Mouse (Mus musculus) midbrain, embryonic 14.5 days (tissue): ENCODE data around the gene Hinfp. TPM values are rescaled to one million over a fixed set of nuclear protein-coding genes. Genes with fewer than 3 reads are reported as not detected.

Experiments used
- ATAC-seq: fragments of 200-750 bp; cut with Nextera tagmentation; 2 replicates; pipeline ENCODE4 v1.8.0; 2017; ENCODE audit warnings: moderate number of reproducible peaks, moderate library complexity; ENCODE audit not compliant: low FRiP score, low TSS enrichment
- DNase-seq: peaks from one replicate; pipeline ENCODE4 v3.0.0-alpha.2; 2015
- H3K27ac ChIP-seq: fragments of 300-500 bp; sonication (generic); replicated peaks from 2 replicates; pipeline ENCODE4 v1.5.1; 2014; ENCODE audit warnings: mild to moderate bottlenecking, low read depth, low read length, moderate library complexity
- H3K27me3 ChIP-seq: fragments of 300-500 bp; sonication (generic); 2 replicates; pipeline ENCODE4 v1.6.1; 2014; ENCODE audit warnings: low read length, control low read depth, mixed read lengths; ENCODE audit not compliant: control insufficient read depth, insufficient read depth
- H3K36me3 ChIP-seq: fragments of 300-500 bp; sonication (generic); 2 replicates; pipeline ENCODE4 v1.6.1; 2014; ENCODE audit warnings: low read length, control low read depth; ENCODE audit not compliant: control insufficient read depth, insufficient read depth
- H3K4me1 ChIP-seq: fragments of 300-500 bp; sonication (generic); 2 replicates; pipeline ENCODE4 v1.6.1; 2014; ENCODE audit warnings: mild to moderate bottlenecking, antibody characterized with exemption, low read length, control low read depth; ENCODE audit not compliant: control insufficient read depth, insufficient read depth
- H3K4me2 ChIP-seq: fragments of 300-500 bp; sonication (generic); 2 replicates; pipeline ENCODE4 v1.6.1; 2014; ENCODE audit warnings: mild to moderate bottlenecking, low read length, moderate library complexity
- H3K4me3 ChIP-seq: fragments of 300-500 bp; sonication (generic); replicated peaks from 2 replicates; pipeline ENCODE4 v1.5.1; 2014; ENCODE audit warnings: low read depth, low read length
- H3K9ac ChIP-seq: fragments of 300-500 bp; sonication (generic); replicated peaks from 2 replicates; pipeline ENCODE4 v1.6.1; 2014; ENCODE audit warnings: mild to moderate bottlenecking, low read length, moderate library complexity
- H3K9me3 ChIP-seq: fragments of 300-500 bp; sonication (generic); 2 replicates; pipeline ENCODE4 v1.6.1; 2016; ENCODE audit warnings: low read length, control low read depth, mixed read lengths; ENCODE audit not compliant: control insufficient read depth
- WGBS: fragments of 180-500 bp; shearing (Covaris S2); extraction: QIAGEN DNeasy Blood & Tissue Kit; methylation state at CpG from one replicate; pipeline ENCODE4 v1.1.7; 2014; 5-methylcytosine and 5-hydroxymethylcytosine counted together
- microRNA-seq: library from miRNA; unstranded; fragments of <30 nt; microRNA quantifications from one replicate; pipeline ENCODE4, GENCODE M21; 2016
- polyA plus RNA-seq: library from polyadenylated mRNA; unstranded; fragments of >200 nt; fragmentation: Nextera tagmentation; extraction: Ambion mirVana; gene quantifications from 2 replicates; pipeline ENCODE4 v1.2.1, GENCODE M21; 2014

Hinfp gene
- polyA plus RNA-seq, 1 experiment from 2014 or later = 24.7 TPM

- H3K9me3 ChIP-seq = no peaks in the 10 kb centered on the region
- 86% methylated on average over 10 of the region's 10 CpGs for WGBS
- H3K36me3 ChIP-seq = no peaks in the 10 kb centered on the region
- H3K9ac ChIP-seq = 0 out of 2 replicates have a peak within 1 kb of the TSS, but pooled peaks have one; percentile 9
- H3K4me2 ChIP-seq = no peak within 1 kb of the TSS
- H3K27me3 ChIP-seq = no peaks in the 10 kb centered on the region
- DNase-seq (no peak), ATAC-seq (no peak)
- no peak within 1 kb of the TSS for H3K27ac ChIP-seq
- peaks cover 30% of the 10 kb centered on the region for H3K4me1 ChIP-seq
- H3K4me3 ChIP-seq = no peak within 1 kb of the TSS
Measured at GRCm38 (mm10) chr9:44251314-44251713, 54.2 kb downstream of the Hinfp start, which contains the start of gene Pdzd3. Pdzd3 (minus strand) TSS chr9:44251471.

GRCm38 (mm10) chr9:44250445-44250844 is 55.0 kb downstream of the Hinfp start:
- Histone ChIP-seq H3K4me1 (peaks cover 25% of the 10 kb centered on the region), H3K9me3 (no peaks in the 10 kb centered on the region), H3K9ac (0 out of 2 replicates have a peak overlapping the region, but pooled peaks have one; percentile 9), H3K27ac (no peak overlapping the region), H3K36me3 (no peaks in the 10 kb centered on the region), H3K4me3 (no peak overlapping the region), H3K27me3 (no peaks in the 10 kb centered on the region), H3K4me2 (no peak overlapping the region)
- WGBS = 38% methylated on average over 4 of the region's 4 CpGs
- peak; percentile 18 for DNase-seq
- ATAC-seq = no peak

- Histone ChIP-seq H3K36me3 (no peaks in the 10 kb centered on the region), H3K4me1 (peaks cover 15% of the 10 kb centered on the region), H3K4me3 (no peak overlapping the region), H3K27ac (no peak overlapping the region), H3K4me2 (no peak overlapping the region), H3K9me3 (no peaks in the 10 kb centered on the region), H3K27me3 (no peaks in the 10 kb centered on the region), H3K9ac (no peak overlapping the region)
- peak; percentile 75 for DNase-seq
- WGBS = 45% methylated on average over 26 of the region's 26 CpGs
- peak; percentile 58; the same call in 1 of the 2 replicates for ATAC-seq
Measured at GRCm38 (mm10) chr9:44249181-44250146, 56.0 kb downstream of the Hinfp start.

GRCm38 (mm10) chr9:44247907-44248306 is 57.6 kb downstream of the Hinfp start:
- no peak for ATAC-seq
- DNase-seq = no peak
- H3K9me3 ChIP-seq = no peaks in the 10 kb centered on the region

GRCm38 (mm10) chr9:44243621-44244020 is 61.9 kb downstream of the Hinfp start:
- DNase-seq = no peak
- Histone ChIP-seq H3K4me3 (no peak overlapping the region), H3K4me1 (no peaks in the 10 kb centered on the region), H3K27ac (no peak overlapping the region), H3K9ac (no peak overlapping the region), H3K4me2 (no peak overlapping the region), H3K36me3 (no peaks in the 10 kb centered on the region), H3K9me3 (no peaks in the 10 kb centered on the region), H3K27me3 (no peaks in the 10 kb centered on the region)
- WGBS = 78% methylated on average over 2 of the region's 2 CpGs
- no peak for ATAC-seq

More at GRCm38 (mm10) chr9:44247907-44248306, 57.6 kb downstream of the Hinfp start:
- Histone ChIP-seq H3K4me3 (no peak overlapping the region), H3K9ac (no peak overlapping the region), H3K4me2 (no peak overlapping the region), H3K4me1 (no peaks in the 10 kb centered on the region; the same call in 1 of the 2 replicates), H3K36me3 (no peaks in the 10 kb centered on the region), H3K27ac (no peak overlapping the region), H3K27me3 (no peaks in the 10 kb centered on the region)
- 88% methylated on average over 6 of the region's 6 CpGs for WGBS

Small RNAs within 50 kb of the gene (microRNA-seq; reads per million reads assigned to microRNA genes)
- not detected for gene Gm44335

Other genes with a start within 250 kb of the Hinfp start
- 6.6 and 9.4 TPM in 2 replicates for gene Usp2, start 238.7 kb downstream of the Hinfp start, polyA plus RNA-seq
- 0.09 and 0.11 TPM in 2 replicates for gene Mfrp, start 203.9 kb downstream of the Hinfp start, polyA plus RNA-seq
- gene C1qtnf5, start 198.4 kb downstream of the Hinfp start, polyA plus RNA-seq = 3.7 and 4.0 TPM in 2 replicates
- 0.11 and 0.12 TPM in 2 replicates for gene Gm49380, start 192.2 kb downstream of the Hinfp start, polyA plus RNA-seq
- 25.7 and 29.9 TPM in 2 replicates for gene Rnf26, start 192.2 kb downstream of the Hinfp start, polyA plus RNA-seq
- gene Mcam, start 171.2 kb downstream of the Hinfp start, polyA plus RNA-seq = 6.1 and 13.2 TPM in 2 replicates
- gene Cbl, start 71.6 kb downstream of the Hinfp start, polyA plus RNA-seq = 20.1 and 27.6 TPM in 2 replicates
- gene Ccdc153, start 65.0 kb downstream of the Hinfp start, polyA plus RNA-seq = not detected in 2 replicates
- 0.49 and 0.57 TPM in 2 replicates for gene Pdzd3, start 54.2 kb downstream of the Hinfp start, polyA plus RNA-seq
- gene Nlrx1, start 37.1 kb downstream of the Hinfp start, polyA plus RNA-seq = 3.7 and 3.9 TPM in 2 replicates
- 18.9 and 20.1 TPM in 2 replicates for gene Abcg4, start 17.1 kb downstream of the Hinfp start, polyA plus RNA-seq
- 25.2 and 25.5 TPM in 2 replicates for gene C2cd2l, start 14.6 kb upstream of the Hinfp start, polyA plus RNA-seq
- 37.0 and 40.5 TPM in 2 replicates for gene Dpagt1, start 20.3 kb upstream of the Hinfp start, polyA plus RNA-seq
- gene H2afx, start 29.0 kb upstream of the Hinfp start, polyA plus RNA-seq = 98.1 and 128 TPM in 2 replicates
- 53.5 and 64.7 TPM in 2 replicates for gene Hmbs, start 38.6 kb upstream of the Hinfp start, polyA plus RNA-seq
- 34.4 and 36.7 TPM in 2 replicates for gene Vps11, start 56.0 kb upstream of the Hinfp start, polyA plus RNA-seq
- 18.2 and 27.1 TPM in 2 replicates for gene Hyou1, start 73.8 kb upstream of the Hinfp start, polyA plus RNA-seq
- gene Slc37a4, start 91.2 kb upstream of the Hinfp start, polyA plus RNA-seq = 42.9 and 46.8 TPM in 2 replicates
- 1,282 and 1,427 TPM in 2 replicates for gene Rps25, start 101.5 kb upstream of the Hinfp start, polyA plus RNA-seq
- 329 and 359 TPM in 2 replicates for gene Trappc4, start 101.9 kb upstream of the Hinfp start, polyA plus RNA-seq
- 33.3 and 36.4 TPM in 2 replicates for gene Ccdc84, start 112.9 kb upstream of the Hinfp start, polyA plus RNA-seq
- gene Foxr1, start 135.5 kb upstream of the Hinfp start, polyA plus RNA-seq = not detected in 2 replicates
- gene Upk2, start 149.3 kb upstream of the Hinfp start, polyA plus RNA-seq = not detected in 2 replicates
- 12.6 and 14.9 TPM in 2 replicates for gene Bcl9l, start 177.2 kb upstream of the Hinfp start, polyA plus RNA-seq